Mouse (Mus musculus) E14TG2a.4 (cell line): Measurements from ENCODE around the gene Atp6v0b.

ENCODE experiments used
- H3K27me3 ChIP-seq: 2 replicates; pipeline ENCODE4 v1.6.1; 2014; ENCODE audit warnings: low read length, control low read depth; ENCODE audit not compliant: insufficient read depth
- H3K36me3 ChIP-seq: 2 replicates; pipeline ENCODE4 v1.6.1; 2014; ENCODE audit warnings: low read length, control low read depth; ENCODE audit not compliant: insufficient read depth
- H3K4me1 ChIP-seq: replicated peaks from 2 replicates; pipeline ENCODE4 v1.6.1; 2014; ENCODE audit warnings: low read depth, low read length, control low read depth
- H3K4me3 ChIP-seq: replicated peaks from 2 replicates; pipeline ENCODE4 v1.5.1; 2014; ENCODE audit warnings: mild to moderate bottlenecking, low read length
- H3K9me3 ChIP-seq: 2 replicates; pipeline ENCODE4 v1.6.1; 2014; ENCODE audit warnings: low read length, control low read depth
- CTCF ChIP-seq: conservative IDR thresholded peaks from 2 replicates; pipeline ENCODE4 v1.5.1; 2014; ENCODE audit warnings: low read length
- NANOG ChIP-seq: IDR thresholded peaks from 2 replicates; pipeline ENCODE4 v1.6.1; 2014; ENCODE audit warnings: borderline replicate concordance, low read length, mixed read lengths
- POU5F1 ChIP-seq: IDR thresholded peaks from 2 replicates; pipeline ENCODE4 v1.6.1; 2014; ENCODE audit warnings: low read length, borderline replicate concordance

The Atp6v0b gene

GRCm38 (mm10) chr4:117849063-117849462 lies 38.1 kb downstream of the Atp6v0b start:
- peaks cover 42% of the 10 kb centered on the region for H3K27me3 ChIP-seq
- TF ChIP-seq NANOG (no peak), CTCF (no peak), POU5F1 (no peak)
- H3K9me3 ChIP-seq, result no peaks in the 10 kb centered on the region

DNA sequence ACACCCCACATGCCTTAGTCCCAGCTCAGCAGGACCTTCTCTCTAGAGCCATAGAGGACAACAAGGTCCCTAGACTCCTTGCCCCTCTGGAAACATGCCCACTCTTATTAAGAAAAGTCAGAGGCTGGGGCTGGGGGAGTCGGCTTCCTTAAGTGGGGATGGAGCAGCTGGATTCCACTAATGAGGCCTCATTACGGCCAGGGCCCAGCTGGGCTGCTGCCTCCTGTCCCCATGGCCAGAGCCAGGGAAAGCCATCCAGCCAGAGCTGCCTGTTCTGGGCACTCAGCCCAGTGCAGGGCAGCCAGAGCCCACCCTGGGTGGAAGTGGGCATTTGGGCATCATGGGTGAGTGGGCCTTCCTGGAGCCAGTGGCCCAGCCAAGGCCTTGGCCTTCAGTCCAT lies 40.1 kb downstream of the Atp6v0b start:
- H3K4me1 ChIP-seq, result peaks cover 7% of the 10 kb centered on the region
- H3K36me3 ChIP-seq, result peaks cover 15% of the 10 kb centered on the region
- no peak overlapping the region for H3K4me3 ChIP-seq
- H3K27me3 ChIP-seq, result peaks cover 50% of the 10 kb centered on the region
- TF ChIP-seq NANOG (no peak), CTCF (no peak), POU5F1 (no peak)
- H3K9me3 ChIP-seq, result no peaks in the 10 kb centered on the region

More at GRCm38 (mm10) chr4:117849063-117849462, 38.1 kb downstream of the Atp6v0b start:
- Histone ChIP-seq H3K4me3 (no peak overlapping the region), H3K4me1 (peaks cover 7% of the 10 kb centered on the region), H3K36me3 (peaks cover 15% of the 10 kb centered on the region)

GRCm38 (mm10) chr4:117846261-117846660 lies 40.9 kb downstream of the Atp6v0b start:
- peaks cover 7% of the 10 kb centered on the region for H3K4me1 ChIP-seq
- no peak overlapping the region for H3K4me3 ChIP-seq
- H3K9me3 ChIP-seq, result no peaks in the 10 kb centered on the region
- TF ChIP-seq NANOG (no peak), CTCF (no peak), POU5F1 (no peak)
- H3K27me3 ChIP-seq, result peaks cover 50% of the 10 kb centered on the region
- H3K36me3 ChIP-seq, result peaks cover 15% of the 10 kb centered on the region

- Histone ChIP-seq H3K4me3 (no peak overlapping the region), H3K4me1 (peaks cover 7% of the 10 kb centered on the region), H3K9me3 (no peaks in the 10 kb centered on the region), H3K36me3 (peaks cover 15% of the 10 kb centered on the region), H3K27me3 (peaks cover 53% of the 10 kb centered on the region)
- TF ChIP-seq CTCF, result no peak
- TF ChIP-seq NANOG, result no peak
- TF ChIP-seq POU5F1, result no peak
These were observed 41.8 kb downstream of the Atp6v0b start for GRCm38 (mm10) chr4:117845316-117845715.

DNA sequence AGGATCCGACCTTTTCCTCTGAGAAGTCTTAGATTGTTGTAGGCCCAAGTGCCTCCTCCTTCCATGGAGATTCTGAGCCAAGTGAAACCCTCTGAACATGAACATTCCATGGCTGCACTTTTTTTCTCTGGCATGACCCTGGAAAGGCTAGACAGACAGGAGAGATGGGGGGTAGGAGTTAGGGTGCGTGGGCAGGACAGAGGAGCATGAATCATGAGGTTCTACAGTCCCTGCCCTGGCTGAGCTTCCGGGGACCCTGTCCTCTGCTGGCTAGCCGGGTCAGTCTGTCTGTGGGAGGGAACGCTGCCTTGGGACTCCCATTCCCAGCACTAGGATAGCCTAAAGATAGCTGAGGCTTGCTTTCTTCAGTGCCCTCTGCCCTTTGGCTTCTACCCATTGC lies 42.7 kb downstream of the Atp6v0b start:
- Histone ChIP-seq H3K4me1 (peaks cover 7% of the 10 kb centered on the region), H3K36me3 (peaks cover 15% of the 10 kb centered on the region), H3K9me3 (no peaks in the 10 kb centered on the region), H3K27me3 (peaks cover 53% of the 10 kb centered on the region), H3K4me3 (no peak overlapping the region)
- no peak for TF ChIP-seq CTCF
- no peak for TF ChIP-seq POU5F1
- no peak for TF ChIP-seq NANOG

DNA sequence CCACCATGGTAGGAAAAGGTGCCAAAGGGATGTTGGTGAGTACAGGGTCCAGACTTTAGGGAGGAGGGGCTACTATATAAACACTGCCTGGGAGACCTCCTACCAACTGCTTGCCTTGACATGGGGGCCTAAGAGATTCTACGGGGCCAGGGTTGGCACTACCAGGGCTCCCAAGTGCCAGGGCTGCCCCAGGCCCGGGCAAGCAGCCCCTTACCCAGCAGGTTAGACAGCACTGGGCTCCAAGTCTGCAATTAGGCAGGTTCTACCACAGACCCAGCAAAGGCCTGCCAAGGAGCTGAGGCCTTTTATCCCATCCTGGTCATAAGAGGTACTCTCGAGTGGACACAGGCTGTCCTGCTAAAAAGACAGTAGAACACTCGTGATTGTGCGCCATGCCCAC lies 44.0 kb downstream of the Atp6v0b start:
- no peak for TF ChIP-seq NANOG
- no peak for TF ChIP-seq CTCF
- TF ChIP-seq POU5F1, result no peak
- Histone ChIP-seq H3K36me3 (peaks cover 15% of the 10 kb centered on the region), H3K4me1 (no peaks in the 10 kb centered on the region), H3K4me3 (no peak overlapping the region), H3K9me3 (no peaks in the 10 kb centered on the region), H3K27me3 (peaks cover 54% of the 10 kb centered on the region)

DNA sequence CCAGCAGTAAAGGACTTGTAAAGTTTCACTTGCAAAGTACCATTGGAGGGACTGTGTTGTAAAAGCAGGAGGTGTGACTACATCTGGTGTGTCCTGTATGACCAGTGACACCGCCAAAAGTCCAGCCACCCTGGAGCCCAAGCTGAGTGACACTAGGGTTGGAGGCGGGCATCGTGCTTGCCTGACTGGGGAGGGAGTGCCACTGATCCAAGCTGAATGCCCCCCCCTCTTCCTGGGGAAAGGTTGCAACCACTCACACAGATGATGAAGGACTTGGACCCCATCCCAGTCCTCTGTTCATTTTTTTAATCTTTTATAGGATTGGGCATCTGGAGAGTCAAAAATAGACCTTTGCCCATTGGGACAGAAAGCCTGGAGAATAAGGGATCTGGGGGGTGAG lies 45.6 kb downstream of the Atp6v0b start:
- Histone ChIP-seq H3K4me3 (no peak overlapping the region), H3K27me3 (peaks cover 51% of the 10 kb centered on the region), H3K4me1 (peaks cover 10% of the 10 kb centered on the region), H3K9me3 (no peaks in the 10 kb centered on the region), H3K36me3 (peaks cover 13% of the 10 kb centered on the region)
- TF ChIP-seq NANOG, result no peak
- TF ChIP-seq CTCF, result no peak
- no peak for TF ChIP-seq POU5F1

- peaks cover 10% of the 10 kb centered on the region for H3K4me1 ChIP-seq
- peaks cover 6% of the 10 kb centered on the region for H3K36me3 ChIP-seq
- H3K27me3 ChIP-seq, result peaks cover 53% of the 10 kb centered on the region
- H3K9me3 ChIP-seq, result no peaks in the 10 kb centered on the region
- no peak overlapping the region for H3K4me3 ChIP-seq
- TF ChIP-seq POU5F1, result no peak
- no peak for TF ChIP-seq NANOG
- no peak for TF ChIP-seq CTCF
These were observed 46.3 kb downstream of the Atp6v0b start for GRCm38 (mm10) chr4:117840821-117841220.

DNA sequence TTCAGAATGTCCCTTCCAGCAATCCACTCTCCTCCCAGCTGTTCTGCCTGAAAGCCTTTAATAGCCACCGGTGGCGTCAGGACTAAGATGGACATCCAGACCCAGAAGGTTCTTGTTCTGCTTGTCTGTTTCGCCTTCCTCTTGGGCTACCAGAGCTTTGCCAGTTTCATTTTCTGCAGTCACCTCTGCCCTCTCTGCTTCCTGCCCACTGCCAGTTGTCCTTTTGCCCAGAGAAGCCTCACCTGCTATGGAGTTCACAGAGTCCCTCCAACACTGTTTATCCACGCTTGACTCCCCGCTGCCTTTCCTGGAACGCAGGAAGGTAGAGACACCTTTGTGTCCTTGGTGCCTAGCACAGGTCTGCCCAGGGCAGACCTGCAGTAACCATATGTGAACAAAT lies 47.8 kb downstream of the Atp6v0b start:
- Histone ChIP-seq H3K4me1 (peaks cover 16% of the 10 kb centered on the region), H3K27me3 (peaks cover 52% of the 10 kb centered on the region), H3K4me3 (no peak overlapping the region), H3K36me3 (no peaks in the 10 kb centered on the region), H3K9me3 (no peaks in the 10 kb centered on the region)
- TF ChIP-seq CTCF (no peak), NANOG (no peak), POU5F1 (no peak)
